Mouse (Mus musculus) urinary bladder, postnatal 4 days (tissue): ENCODE results near the gene Slc25a39.
"Not testable (repeated sequence)": the region's sequence is repeated elsewhere in the genome, so short reads cannot be mapped to it uniquely, and the experiment has no call there.

Experiments
- DNase-seq, 2 experiments: peaks; one replicate each; pipeline ENCODE4 v3.0.0; 2021 to 2022; ENCODE audit warnings: low spot score in 2 of 2

Gene Slc25a39

GRCm38 (mm10) chr11:102371926-102372685 is 35.6 kb downstream of the Slc25a39 start:
- DNase-seq = no peak

GRCm38 (mm10) chr11:102370285-102370684 is 37.5 kb downstream of the Slc25a39 start:
- DNase-seq = no peak

- DNase-seq = no peak
Measured at GRCm38 (mm10) chr11:102369263-102369662, 38.5 kb downstream of the Slc25a39 start.

GRCm38 (mm10) chr11:102368347-102368746 is 39.4 kb downstream of the Slc25a39 start:
- DNase-seq = no peak

- DNase-seq = no peak
Measured at GRCm38 (mm10) chr11:102367504-102368280, 40.1 kb downstream of the Slc25a39 start.

GRCm38 (mm10) chr11:102366103-102366502 is 41.6 kb downstream of the Slc25a39 start, which contains the start of gene Slc4a1:
TSS of gene Slc4a1 (minus strand) at chr11:102366203.
- DNase-seq = not testable (repeated sequence)

GRCm38 (mm10) chr11:102365699-102366098 is 42.0 kb downstream of the Slc25a39 start:
- no peak for DNase-seq

GRCm38 (mm10) chr11:102364570-102365371 is 43.0 kb downstream of the Slc25a39 start:
- DNase-seq = no peak

GRCm38 (mm10) chr11:102363623-102364022 is 44.1 kb downstream of the Slc25a39 start:
- no peak for DNase-seq

- DNase-seq = no peak
Measured at GRCm38 (mm10) chr11:102361776-102362495, 45.8 kb downstream of the Slc25a39 start.

GRCm38 (mm10) chr11:102358365-102358764 is 49.4 kb downstream of the Slc25a39 start:
- no peak for DNase-seq

GRCm38 (mm10) chr11:102356636-102357350 is 51.0 kb downstream of the Slc25a39 start:
- DNase-seq = no peak

- no peak for DNase-seq
Measured at GRCm38 (mm10) chr11:102356190-102356589, 51.6 kb downstream of the Slc25a39 start.

- no peak for DNase-seq
Measured at GRCm38 (mm10) chr11:102355501-102355900, 52.2 kb downstream of the Slc25a39 start.

- no peak for DNase-seq
Measured at GRCm38 (mm10) chr11:102353021-102353431, 54.7 kb downstream of the Slc25a39 start.
